Mouse (Mus musculus): ENCODE measurements around the gene Ctsw. TPM values are rescaled to one million over a fixed set of nuclear protein-coding genes. Genes with fewer than 3 reads are reported as not detected.
"Not testable (repeated sequence)": the region's sequence is repeated elsewhere in the genome, so short reads cannot be mapped to it uniquely, and the experiment has no call there.

The Ctsw gene
- total RNA-seq, 2 experiments from 2014 or later, result 2.2 to 2.7 TPM

- intact Hi-C loops (cut with DNase I), result loop anchor here (2.0 kb wide), 1 partner anchor 29 kb away; the partner anchor contains the start of gene Fibp
These were observed 21.4 kb upstream of the Ctsw start for GRCm38 (mm10) chr19:5489721-5490120.

GRCm38 (mm10) chr19:5488878-5489571, 20.7 kb upstream of the Ctsw start:
- peak; percentile 98 to 99 for DNase-seq (ENCODE audit: low spot score in 2 of 2)

More at GRCm38 (mm10) chr19:5489721-5490120, 21.4 kb upstream of the Ctsw start:
- not testable (repeated sequence) for DNase-seq (ENCODE audit: low spot score in 2 of 2)

GRCm38 (mm10) chr19:5487768-5488550, 19.7 kb upstream of the Ctsw start, which contains the start of gene Mus81:
Mus81 (minus strand) TSS chr19:5488402.
- DNase-seq (ENCODE audit: low spot score in 2 of 2), result peak; percentile 95 to 97
- intact Hi-C loops (cut with DNase I), result loop anchor here (2.0 kb wide), 1 partner anchor 27 kb away; the partner anchor contains the start of gene Fibp

More at GRCm38 (mm10) chr19:5488878-5489571, 20.7 kb upstream of the Ctsw start:
- intact Hi-C loops (cut with DNase I), result loop anchor here (2.0 kb wide), 1 partner anchor 28 kb away; the partner anchor contains the start of gene Fibp

DNA sequence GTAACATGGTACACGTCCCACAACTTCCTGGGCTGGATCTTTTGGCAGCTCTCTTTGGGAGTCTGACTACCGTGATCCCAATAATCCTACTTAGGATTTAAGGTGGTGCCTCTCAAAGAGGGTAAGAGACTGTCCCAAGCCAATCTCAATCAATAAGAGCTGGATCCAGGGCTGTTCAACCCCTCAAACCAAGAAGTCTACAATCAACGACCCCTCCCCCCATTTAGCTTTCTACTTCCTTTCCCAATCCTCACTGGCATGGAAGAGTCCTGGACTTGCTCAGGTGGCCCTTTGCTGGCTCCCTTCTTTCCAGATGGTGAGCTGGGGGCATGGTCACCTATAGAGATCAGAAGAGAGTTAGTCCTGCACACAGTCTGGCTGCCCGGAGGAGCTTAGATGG, 18.5 kb upstream of the Ctsw start:
- DNase-seq (ENCODE audit: low spot score in 2 of 2), result no peak
- intact Hi-C loops (cut with DNase I), result no loop called here

DNA sequence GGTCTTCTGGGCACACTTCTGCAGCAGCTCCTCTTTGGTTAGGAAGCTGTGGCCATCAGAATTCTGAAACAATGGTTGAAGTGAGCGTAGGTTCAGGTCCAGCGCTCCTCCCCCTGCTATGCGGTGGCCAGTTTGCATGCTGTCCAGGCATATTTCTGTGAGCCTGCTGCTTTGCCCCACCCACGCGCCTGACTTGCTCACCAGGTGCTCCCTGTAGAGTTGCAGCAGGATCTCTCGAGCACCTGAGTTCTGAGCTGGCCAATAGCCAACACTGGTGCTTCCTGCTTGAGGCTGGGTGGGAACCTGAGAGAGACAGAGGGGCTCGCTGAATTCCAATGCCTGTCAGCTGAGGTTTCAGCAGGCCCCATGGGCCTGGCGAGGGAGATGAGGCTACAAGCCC, 18.0 kb upstream of the Ctsw start:
- DNase-seq (ENCODE audit: low spot score in 2 of 2), result no peak
- intact Hi-C loops (cut with DNase I), result no loop called here

- intact Hi-C loops (cut with DNase I), result no loop called here
- DNase-seq (ENCODE audit: low spot score in 2 of 2), result no peak
These were observed 17.5 kb upstream of the Ctsw start for GRCm38 (mm10) chr19:5485821-5486220.

DNA sequence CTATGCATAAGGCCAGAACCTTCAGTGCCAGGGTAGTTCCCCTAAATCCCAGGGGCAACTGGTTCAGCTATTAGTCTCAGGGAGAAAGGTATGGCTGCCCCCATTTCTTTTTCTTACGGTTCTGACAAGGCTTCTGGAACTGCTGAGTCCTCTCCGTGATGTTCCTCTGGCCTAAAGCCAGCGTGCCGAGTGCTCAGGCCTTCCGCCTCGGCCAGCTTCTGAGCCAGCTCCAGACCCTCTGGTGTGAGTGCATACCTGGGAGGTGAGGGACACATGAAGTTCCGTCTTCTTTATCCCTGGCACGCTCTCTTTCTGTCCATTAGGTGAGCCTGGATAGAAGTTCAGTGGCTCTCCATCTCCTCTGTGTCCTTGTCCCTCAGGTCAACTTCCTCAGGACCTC, 17.1 kb upstream of the Ctsw start:
- intact Hi-C loops (cut with DNase I), result no loop called here
- DNase-seq (ENCODE audit: low spot score in 2 of 2), result no peak

- intact Hi-C loops (cut with DNase I), result no loop called here
These were observed 16.2 kb upstream of the Ctsw start for GRCm38 (mm10) chr19:5484496-5484895.

GRCm38 (mm10) chr19:5483386-5484359, 15.4 kb upstream of the Ctsw start:
- no peak for DNase-seq (ENCODE audit: low spot score in 2 of 2)
- intact Hi-C loops (cut with DNase I), result no loop called here

More at GRCm38 (mm10) chr19:5484496-5484895, 16.2 kb upstream of the Ctsw start:
- no peak for DNase-seq (ENCODE audit: low spot score in 2 of 2)

DNA sequence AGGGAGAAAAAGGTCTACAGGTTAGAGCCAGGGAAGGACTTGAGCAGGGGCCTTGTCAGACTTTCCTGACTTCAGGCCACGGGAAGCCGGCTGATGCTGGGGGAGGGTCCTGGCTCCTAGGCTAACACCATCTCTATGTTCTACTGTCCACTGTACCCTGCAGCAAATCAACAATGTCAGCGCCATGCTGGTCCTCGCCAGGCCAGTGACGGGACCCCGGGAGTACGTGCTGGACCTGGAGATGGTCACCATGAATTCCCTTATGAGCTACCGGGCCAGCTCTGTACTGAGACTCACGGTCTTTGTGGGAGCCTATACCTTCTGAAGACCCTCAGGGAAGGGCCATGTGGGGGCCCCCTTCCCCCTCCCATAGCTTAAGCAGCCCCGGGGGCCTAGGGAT, 13.1 kb upstream of the Ctsw start:
- DNase-seq (ENCODE audit: low spot score in 2 of 2), result no peak
- intact Hi-C loops (cut with DNase I), result no loop called here

DNA sequence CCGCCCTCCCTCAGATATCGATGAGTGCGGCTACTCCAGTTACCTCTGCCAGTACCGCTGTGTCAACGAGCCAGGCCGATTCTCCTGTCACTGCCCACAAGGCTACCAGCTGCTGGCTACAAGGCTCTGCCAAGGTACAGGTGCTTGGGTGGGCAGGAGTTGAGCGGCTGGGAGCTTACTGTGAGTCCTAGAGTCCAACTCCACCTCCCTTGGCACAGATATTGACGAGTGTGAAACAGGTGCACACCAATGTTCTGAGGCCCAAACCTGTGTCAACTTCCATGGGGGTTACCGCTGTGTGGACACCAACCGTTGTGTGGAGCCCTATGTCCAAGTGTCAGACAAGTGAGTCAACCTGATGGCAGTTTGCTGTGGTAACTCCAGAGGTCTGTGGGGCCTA, 11.7 kb upstream of the Ctsw start:
- intact Hi-C loops (cut with DNase I), result no loop called here

GRCm38 (mm10) chr19:5477668-5478300, 9.5 kb upstream of the Ctsw start:
- intact Hi-C loops (cut with DNase I), result no loop called here
- DNase-seq (ENCODE audit: low spot score in 2 of 2), result no peak

More for the DNA sequence above, 11.7 kb upstream of the Ctsw start:
- no peak for DNase-seq (ENCODE audit: low spot score in 2 of 2)

DNA sequence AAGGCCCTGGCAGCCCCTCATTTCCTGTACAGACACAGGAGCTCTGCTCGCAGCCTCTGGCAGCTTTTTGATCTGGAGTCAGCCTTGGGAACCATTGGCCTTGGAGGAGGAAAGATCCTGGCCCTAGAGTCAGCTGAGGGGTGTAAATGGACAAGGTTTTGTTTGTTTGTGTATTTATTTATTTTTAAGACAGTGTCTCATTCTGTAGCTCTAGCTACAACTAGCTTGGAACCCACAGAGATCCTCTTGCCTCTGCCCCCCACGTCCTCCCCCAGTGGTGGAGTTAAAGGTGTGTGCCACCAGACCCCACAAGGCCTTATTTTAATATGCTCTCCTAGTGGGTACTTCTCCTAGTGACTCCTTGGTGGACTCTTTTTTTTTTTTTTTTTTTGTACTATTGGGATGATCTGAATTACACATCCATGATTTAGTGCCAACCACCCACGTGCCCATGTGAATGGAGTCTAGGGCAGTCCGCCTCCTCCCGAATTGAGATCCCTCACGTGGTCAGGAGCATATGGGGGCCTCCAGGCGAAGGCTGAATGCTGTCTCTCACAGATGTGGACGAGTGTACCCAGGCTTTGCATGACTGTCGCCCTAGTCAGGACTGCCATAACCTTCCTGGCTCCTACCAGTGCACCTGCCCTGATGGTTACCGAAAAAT, 8.8 kb upstream of the Ctsw start:
- peak; percentile 47 to 64 for DNase-seq (ENCODE audit: low spot score in 2 of 2)
- intact Hi-C loops (cut with DNase I), result no loop called here

- DNase-seq (ENCODE audit: low spot score in 2 of 2), result no peak
- intact Hi-C loops (cut with DNase I), result no loop called here
These were observed 6.9 kb upstream of the Ctsw start for GRCm38 (mm10) chr19:5475069-5475714.

DNA sequence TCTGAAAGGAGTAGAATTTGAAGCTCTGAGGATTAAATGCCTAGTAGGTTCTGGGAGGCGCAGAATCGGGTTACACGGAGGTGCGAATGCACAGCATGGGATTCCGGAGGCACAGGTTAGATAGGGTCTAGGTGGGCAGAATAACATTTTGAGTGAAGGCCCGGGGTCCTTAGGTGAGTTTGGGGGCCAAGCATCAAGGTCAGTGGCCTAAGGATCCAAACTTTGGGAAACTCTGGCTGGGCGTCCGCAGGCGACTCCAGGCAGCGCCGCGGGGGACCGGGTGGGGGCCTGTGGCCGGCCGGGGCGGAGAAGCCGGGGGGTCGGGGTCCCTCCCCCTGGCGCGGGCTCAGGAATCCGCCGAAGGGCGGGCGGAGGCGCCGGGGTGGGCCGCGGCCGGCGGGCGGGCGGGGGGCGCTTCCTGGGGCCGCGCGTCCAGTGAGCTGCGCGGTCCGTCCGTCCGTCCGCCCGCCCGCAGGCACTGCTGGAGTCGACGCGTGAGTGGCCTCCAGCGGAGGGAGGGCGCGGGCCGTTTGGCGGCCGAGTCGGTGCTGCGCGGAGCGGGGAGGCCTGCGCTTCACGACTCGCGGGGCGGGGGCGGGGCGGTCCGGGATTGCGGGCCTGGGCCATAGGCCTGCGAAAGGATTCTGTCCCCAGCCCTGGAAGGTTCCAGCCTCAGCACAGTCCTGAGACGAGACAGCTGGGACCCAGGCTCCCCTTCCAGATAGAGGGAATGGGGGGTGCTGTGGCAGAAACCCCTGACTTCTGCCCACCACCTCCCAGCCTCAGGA, 6.2 kb upstream of the Ctsw start:
- no peak for DNase-seq (ENCODE audit: low spot score in 2 of 2)
- intact Hi-C loops (cut with DNase I), result no loop called here

- intact Hi-C loops (cut with DNase I), result no loop called here
- peak; percentile 50 to 71 for DNase-seq (ENCODE audit: low spot score in 2 of 2)
These were observed 5.4 kb upstream of the Ctsw start, which contains the start of gene Efemp2 for GRCm38 (mm10) chr19:5473720-5474119. Efemp2 (plus strand) TSS chr19:5473954.

GRCm38 (mm10) chr19:5472857-5473256, 4.5 kb upstream of the Ctsw start:
- no peak for DNase-seq (ENCODE audit: low spot score in 2 of 2)
- intact Hi-C loops (cut with DNase I), result no loop called here
